Mouse (Mus musculus) T-helper 1 cell (primary cell): ENCODE data around the gene Car10.

Source experiments
- in situ Hi-C: fragments of 300-600 bp; cut with MboI, MseI; formaldehyde crosslinking; loops from one replicate; pipeline ENCODE4 v1.15.1; 2025; ENCODE audit warnings: high pct_unique_total_duplicates

The Car10 gene

GRCm38 (mm10) chr11:93497896-93498295 is 400.1 kb downstream of the Car10 start:
- in situ Hi-C loops, result no loop called here

GRCm38 (mm10) chr11:93500442-93500841 is 402.6 kb downstream of the Car10 start:
- in situ Hi-C loops, result no loop called here

- in situ Hi-C loops, result no loop called here
Observed at GRCm38 (mm10) chr11:93501671-93502070, 403.8 kb downstream of the Car10 start.

GRCm38 (mm10) chr11:93502864-93503263 is 405.0 kb downstream of the Car10 start:
- in situ Hi-C loops, result no loop called here

GRCm38 (mm10) chr11:93503469-93503868 is 405.6 kb downstream of the Car10 start:
- in situ Hi-C loops, result no loop called here

GRCm38 (mm10) chr11:93509527-93510235 is 411.9 kb downstream of the Car10 start:
- in situ Hi-C loops, result loop anchor here (5.0 kb wide), 1 partner anchor 303 kb away; no protein-coding TSS in a partner anchor

GRCm38 (mm10) chr11:93512843-93513242 is 415.0 kb downstream of the Car10 start:
- in situ Hi-C loops, result no loop called here

GRCm38 (mm10) chr11:93514396-93514795 is 416.6 kb downstream of the Car10 start:
- in situ Hi-C loops, result no loop called here

GRCm38 (mm10) chr11:93515566-93515965 is 417.7 kb downstream of the Car10 start:
- in situ Hi-C loops, result no loop called here

- in situ Hi-C loops, result no loop called here
Observed at GRCm38 (mm10) chr11:93516216-93516615, 418.4 kb downstream of the Car10 start.

- in situ Hi-C loops, result no loop called here
Observed at GRCm38 (mm10) chr11:93516946-93517345, 419.1 kb downstream of the Car10 start.

GRCm38 (mm10) chr11:93522501-93522900 is 424.7 kb downstream of the Car10 start:
- in situ Hi-C loops, result no loop called here

- in situ Hi-C loops, result no loop called here
Observed at GRCm38 (mm10) chr11:93525921-93526320, 428.1 kb downstream of the Car10 start.

GRCm38 (mm10) chr11:93531029-93531680 is 433.3 kb downstream of the Car10 start:
- in situ Hi-C loops, result no loop called here

GRCm38 (mm10) chr11:93536244-93536643 is 438.4 kb downstream of the Car10 start:
- in situ Hi-C loops, result no loop called here

GRCm38 (mm10) chr11:93548904-93549303 is 451.1 kb downstream of the Car10 start:
- in situ Hi-C loops, result no loop called here

- in situ Hi-C loops, result no loop called here
Observed at GRCm38 (mm10) chr11:93550908-93551307, 453.1 kb downstream of the Car10 start.

- in situ Hi-C loops, result no loop called here
Observed at GRCm38 (mm10) chr11:93559118-93559517, 461.3 kb downstream of the Car10 start.

GRCm38 (mm10) chr11:93560570-93560969 is 462.7 kb downstream of the Car10 start:
- in situ Hi-C loops, result no loop called here

GRCm38 (mm10) chr11:93562330-93562865 is 464.6 kb downstream of the Car10 start:
- in situ Hi-C loops, result no loop called here

- in situ Hi-C loops, result no loop called here
Observed at GRCm38 (mm10) chr11:93565756-93566155, 467.9 kb downstream of the Car10 start.

- in situ Hi-C loops, result no loop called here
Observed at GRCm38 (mm10) chr11:93571917-93572641, 474.3 kb downstream of the Car10 start.
